Mouse (Mus musculus) adrenal gland, adult 8-10 months (tissue): Measurements from ENCODE around the gene Ficd. TPM values are rescaled to one million over a fixed set of nuclear protein-coding genes. Genes with fewer than 3 reads are reported as not detected.

ENCODE experiments used
- DNase-seq: peaks from one replicate; pipeline ENCODE4 v3.0.0; 2022
- total RNA-seq, 4 experiments: library from RNA; stranded (reverse); gene quantifications; 2 replicates each; pipeline ENCODE4 v1.2.4; 2022

The Ficd gene
- 10 to 100 TPM; 15.7 to 25.8 (median 17.6) TPM for total RNA-seq

- DNase-seq: peak; percentile 90
Measured at GRCm38 (mm10) chr5:113735345-113736112, at the start of gene Ficd. TSS of gene Ficd (plus strand) at chr5:113735803.

GRCm38 (mm10) chr5:113687514-113687913 is 48.1 kb upstream of the Ficd start:
- DNase-seq: no peak

- no peak for DNase-seq
Measured at GRCm38 (mm10) chr5:113690069-113690548, 45.5 kb upstream of the Ficd start.

GRCm38 (mm10) chr5:113690866-113691265 is 44.7 kb upstream of the Ficd start:
- no peak for DNase-seq

GRCm38 (mm10) chr5:113693196-113693755 is 42.3 kb upstream of the Ficd start:
- DNase-seq: no peak

- DNase-seq: no peak
Measured at GRCm38 (mm10) chr5:113694000-113694399, 41.6 kb upstream of the Ficd start.

GRCm38 (mm10) chr5:113694415-113694814 is 41.2 kb upstream of the Ficd start:
- no peak for DNase-seq

GRCm38 (mm10) chr5:113700388-113701023 is 35.1 kb upstream of the Ficd start:
- DNase-seq: no peak

- DNase-seq: no peak
Measured at GRCm38 (mm10) chr5:113703803-113704585, 31.6 kb upstream of the Ficd start.

- DNase-seq: no peak
Measured at GRCm38 (mm10) chr5:113712861-113713260, 22.7 kb upstream of the Ficd start.

- no peak for DNase-seq
Measured at GRCm38 (mm10) chr5:113716581-113717388, 18.8 kb upstream of the Ficd start.

GRCm38 (mm10) chr5:113719221-113719661 is 16.4 kb upstream of the Ficd start:
- DNase-seq: no peak

GRCm38 (mm10) chr5:113722224-113723013 is 13.2 kb upstream of the Ficd start:
- DNase-seq: no peak

GRCm38 (mm10) chr5:113723567-113724237 is 11.9 kb upstream of the Ficd start:
- no peak for DNase-seq

- no peak for DNase-seq
Measured at GRCm38 (mm10) chr5:113724446-113724845, 11.2 kb upstream of the Ficd start, which contains the start of gene 1700069L16Rik. TSS of gene 1700069L16Rik (minus strand) at chr5:113724772.

- DNase-seq: no peak
Measured at GRCm38 (mm10) chr5:113725417-113725816, 10.2 kb upstream of the Ficd start.

- DNase-seq: no peak
Measured at GRCm38 (mm10) chr5:113726618-113727017, 9.0 kb upstream of the Ficd start.

- DNase-seq: no peak
Measured at GRCm38 (mm10) chr5:113727238-113727637, 8.4 kb upstream of the Ficd start.

- no peak for DNase-seq
Measured at GRCm38 (mm10) chr5:113728011-113728410, 7.6 kb upstream of the Ficd start.

- DNase-seq: no peak
Measured at GRCm38 (mm10) chr5:113728691-113729090, 6.9 kb upstream of the Ficd start.
